Mouse (Mus musculus) central nervous system, embryonic 18 days (tissue): Measurements from ENCODE around the gene Lrp6. TPM values are rescaled to one million over a fixed set of nuclear protein-coding genes. Genes with fewer than 3 reads are reported as not detected.

Experiments
- polyA plus RNA-seq: library from polyadenylated mRNA; depleted of rRNA; stranded (reverse); fragments of >200 nt; gene quantifications from 2 replicates; pipeline ENCODE4 v1.2.3, GENCODE M21; 2012; rRNA removed

Lrp6 gene
- 24.7 and 25.2 TPM in 2 replicates for polyA plus RNA-seq

DNA sequence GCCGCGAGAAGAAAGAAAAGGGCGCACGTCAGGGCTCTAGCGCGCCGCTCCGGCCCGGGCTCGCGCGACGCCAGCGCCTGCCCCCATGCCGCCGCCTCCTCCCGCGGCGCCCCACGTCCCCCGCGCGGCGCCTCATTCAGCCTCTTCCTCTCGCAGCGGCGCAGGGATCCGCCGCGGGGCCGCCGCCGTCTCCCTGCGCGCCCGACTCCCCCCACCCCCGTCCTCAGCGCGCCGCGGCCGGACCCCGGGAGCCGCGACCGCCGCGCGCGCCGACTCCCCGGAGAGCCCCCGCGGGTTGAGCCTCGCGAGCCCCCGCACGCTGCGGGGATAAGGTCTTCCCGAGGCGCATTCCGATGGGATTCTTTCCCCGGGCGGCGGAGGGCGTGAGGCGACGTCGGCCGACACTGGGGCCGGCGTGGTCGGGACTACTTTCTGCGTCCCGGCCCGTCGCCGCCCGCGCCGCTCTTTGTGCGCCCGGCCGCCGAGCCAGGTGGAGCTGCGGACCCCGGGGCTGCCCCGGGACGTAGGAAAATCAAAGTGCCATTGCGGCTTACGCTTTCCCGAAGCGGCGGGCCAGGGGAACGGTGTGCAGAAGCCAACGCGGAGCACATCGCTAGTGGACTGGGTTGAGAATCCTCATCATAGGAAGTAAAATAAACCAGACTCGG is at the start of gene Lrp6:
TSS of gene Lrp6 (minus strand) at position 148 of the 668 bp plus-strand sequence.

Other genes starting within 250 kb of the Lrp6 start
- not detected in 2 replicates for gene Bcl2l14, start 170.6 kb downstream of the Lrp6 start, polyA plus RNA-seq
- gene Mansc1, start 65.5 kb upstream of the Lrp6 start, polyA plus RNA-seq: 1.3 and 1.4 TPM in 2 replicates
- 25.3 and 26.0 TPM in 2 replicates for gene Borcs5, start 72.5 kb upstream of the Lrp6 start, polyA plus RNA-seq
- gene Dusp16, start 225.7 kb upstream of the Lrp6 start, polyA plus RNA-seq: 5.0 and 5.7 TPM in 2 replicates